Mouse (Mus musculus) liver, embryonic 13.5 days (tissue): ENCODE results near the gene Zbp1. TPM values are rescaled to one million over a fixed set of nuclear protein-coding genes. Genes with fewer than 3 reads are reported as not detected.

ENCODE experiments used
- ATAC-seq: fragments of 200-750 bp; cut with Nextera tagmentation; 2 replicates; pipeline ENCODE4 v1.8.0; 2017; ENCODE audit warnings: low read depth, mild to moderate bottlenecking, moderate number of reproducible peaks, moderate library complexity
- DNase-seq: peaks from one replicate; pipeline ENCODE4 v3.0.0; 2022
- H3K27ac ChIP-seq: fragments of 300-500 bp; sonication (generic); 2 replicates; pipeline ENCODE4 v1.5.1; 2015; ENCODE audit warnings: moderate library complexity, mild to moderate bottlenecking, inconsistent platforms
- H3K27me3 ChIP-seq: fragments of 300-500 bp; sonication (generic); 2 replicates; pipeline ENCODE4 v1.6.1; 2015; ENCODE audit warnings: mild to moderate bottlenecking, inconsistent platforms
- H3K36me3 ChIP-seq: fragments of 300-500 bp; sonication (generic); 2 replicates; pipeline ENCODE4 v1.6.1; 2015; ENCODE audit warnings: mild to moderate bottlenecking, inconsistent platforms
- H3K4me1 ChIP-seq: fragments of 300-500 bp; sonication (generic); replicated peaks from 2 replicates; pipeline ENCODE4 v1.6.1; 2015; ENCODE audit warnings: inconsistent platforms
- H3K4me2 ChIP-seq: fragments of 300-500 bp; sonication (generic); 2 replicates; pipeline ENCODE4 v1.6.1; 2015; ENCODE audit warnings: inconsistent platforms, mild to moderate bottlenecking, moderate library complexity
- H3K4me3 ChIP-seq: fragments of 300-500 bp; sonication (generic); replicated peaks from 2 replicates; pipeline ENCODE4 v1.5.1; 2015; ENCODE audit warnings: mild to moderate bottlenecking, inconsistent platforms
- H3K9ac ChIP-seq: fragments of 300-500 bp; sonication (generic); 2 replicates; pipeline ENCODE4 v1.6.1; 2015; ENCODE audit warnings: mild to moderate bottlenecking, inconsistent platforms
- H3K9me3 ChIP-seq: fragments of 300-500 bp; sonication (generic); replicated peaks from 2 replicates; pipeline ENCODE4 v1.6.1; 2016; ENCODE audit warnings: inconsistent platforms
- WGBS: fragments of 180-500 bp; shearing (Covaris S2); methylation state at CpG from one replicate; pipeline ENCODE4 v1.1.7; 2015; ENCODE audit not compliant: insufficient replicate concordance; 5-methylcytosine and 5-hydroxymethylcytosine counted together
- polyA plus RNA-seq: library from polyadenylated mRNA; unstranded; fragments of >200 nt; fragmentation: Nextera tagmentation; extraction: Ambion mirVana; gene quantifications from 2 replicates; pipeline ENCODE4 v1.2.1, GENCODE M21; 2015

Gene Zbp1
- 0.73 and 0.87 TPM in 2 replicates for polyA plus RNA-seq

DNA sequence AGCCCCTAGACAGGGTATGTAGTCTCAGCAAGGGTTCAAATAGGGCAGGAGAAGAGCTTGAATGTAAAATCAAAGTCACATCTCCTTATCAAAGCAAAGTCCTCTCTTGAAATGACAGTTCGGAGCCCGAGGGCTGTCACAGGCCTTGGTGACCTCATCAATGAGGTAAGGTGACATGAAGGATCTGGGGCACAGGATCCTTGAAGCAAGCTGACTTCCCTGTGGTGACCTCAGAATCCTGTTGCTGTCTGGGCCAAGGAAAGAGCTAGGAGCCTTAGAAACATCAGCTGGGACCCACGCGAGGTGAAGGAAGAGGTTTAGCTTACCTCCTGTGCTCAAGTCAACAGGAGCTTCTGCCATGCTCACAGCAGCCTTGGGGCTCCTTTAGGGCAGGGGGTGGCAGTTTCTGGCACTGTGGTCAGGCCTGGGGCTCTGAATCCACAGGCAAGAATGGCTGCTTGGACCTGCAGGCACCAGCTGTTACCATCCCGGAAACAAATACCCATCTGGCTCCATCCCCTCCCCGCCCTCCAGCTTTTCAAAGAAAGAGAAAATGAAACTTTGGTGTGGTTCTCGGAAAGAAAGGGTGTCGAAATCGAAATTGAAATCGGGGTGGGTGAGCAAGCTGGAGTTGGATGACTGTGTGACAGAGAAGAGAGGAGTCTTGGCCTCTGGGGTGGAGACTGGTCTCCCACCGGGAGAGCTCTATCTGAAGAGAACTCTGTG, at the start of gene Zbp1:
TSS of gene Zbp1 (minus strand) at position 508 of the 726 bp plus-strand sequence.
- no peak within 1 kb of the TSS for H3K4me2 ChIP-seq
- ATAC-seq (no peak), DNase-seq (no peak)
- no peaks in the 10 kb centered on the region for H3K4me1 ChIP-seq
- H3K9me3 ChIP-seq, result no peaks in the 10 kb centered on the region
- 45% methylated on average over 11 of the region's 11 CpGs for WGBS
- H3K27me3 ChIP-seq, result no peaks in the 10 kb centered on the region
- no peak within 1 kb of the TSS for H3K27ac ChIP-seq
- no peak within 1 kb of the TSS for H3K9ac ChIP-seq
- no peaks in the 10 kb centered on the region for H3K36me3 ChIP-seq
- no peak within 1 kb of the TSS for H3K4me3 ChIP-seq

DNA sequence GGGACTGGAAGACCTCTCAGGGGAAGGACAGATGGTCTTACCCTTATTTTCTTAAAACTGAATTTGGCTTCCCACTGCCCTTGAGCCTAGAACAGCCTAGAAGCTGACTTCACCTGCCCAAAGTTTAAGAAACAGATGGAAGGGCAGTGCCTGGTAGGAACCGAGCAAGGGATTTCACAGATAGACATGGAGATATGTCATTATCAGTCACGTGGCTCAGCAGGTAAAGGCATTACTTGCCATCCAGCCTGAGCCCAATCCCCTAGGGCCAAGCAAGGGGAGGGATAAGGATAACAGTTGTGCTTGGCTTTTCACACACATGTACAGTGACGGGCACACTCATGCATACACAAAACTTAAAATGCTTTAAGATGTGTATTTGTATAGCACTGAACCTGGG, 48.8 kb upstream of the Zbp1 start:
- ATAC-seq, result no peak
- H3K4me2 ChIP-seq, result no peak overlapping the region
- WGBS, result 42% methylated on average over 3 of the region's 3 CpGs
- no peaks in the 10 kb centered on the region for H3K36me3 ChIP-seq
- peaks cover 54% of the 10 kb centered on the region for H3K27me3 ChIP-seq
- H3K9me3 ChIP-seq, result no peaks in the 10 kb centered on the region
- no peak overlapping the region for H3K4me3 ChIP-seq
- H3K4me1 ChIP-seq, result no peaks in the 10 kb centered on the region
- DNase-seq, result no peak
- no peak overlapping the region for H3K27ac ChIP-seq
- H3K9ac ChIP-seq, result no peak overlapping the region

DNA sequence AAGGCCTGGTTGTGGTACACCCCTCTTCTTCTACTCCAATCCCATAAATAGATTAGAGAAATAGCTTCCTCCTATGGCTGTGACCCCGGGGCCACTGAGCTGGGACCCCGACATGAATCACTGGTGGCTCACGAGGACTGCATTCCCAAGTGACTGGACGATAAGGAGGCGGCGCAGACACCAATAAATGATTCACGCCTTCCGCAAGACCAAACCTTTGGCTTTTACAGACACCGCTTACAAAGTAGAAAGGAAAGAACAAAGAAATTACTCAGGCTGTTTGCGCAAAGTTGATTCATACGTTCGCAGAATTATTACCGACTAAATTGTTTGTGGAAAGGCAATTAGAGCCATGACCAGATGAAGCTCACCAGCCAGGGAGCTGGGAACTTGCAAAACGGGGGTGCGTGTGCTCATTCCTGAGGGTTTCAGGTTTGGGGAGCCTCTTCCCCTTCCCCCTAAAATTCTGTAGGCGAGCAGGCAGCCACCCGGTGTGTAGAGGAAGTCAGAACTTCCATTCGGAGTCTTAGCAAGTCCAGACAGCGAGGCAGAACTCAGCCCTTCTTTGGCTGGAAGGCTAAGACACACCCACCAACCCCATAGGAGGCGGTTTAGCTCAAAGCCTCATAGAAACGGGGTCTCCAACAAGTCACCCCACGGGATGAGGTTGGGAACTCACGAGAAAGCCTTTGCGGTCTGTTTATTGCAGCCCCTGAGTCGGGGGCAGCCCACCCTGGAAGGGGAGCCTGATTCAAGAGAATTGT, 47.8 kb upstream of the Zbp1 start:
- ATAC-seq (no peak), DNase-seq (no peak)
- no peaks in the 10 kb centered on the region for H3K4me1 ChIP-seq
- H3K36me3 ChIP-seq, result no peaks in the 10 kb centered on the region
- no peaks in the 10 kb centered on the region for H3K9me3 ChIP-seq
- peaks cover 43% of the 10 kb centered on the region for H3K27me3 ChIP-seq
- H3K4me3 ChIP-seq, result no peak overlapping the region
- H3K4me2 ChIP-seq, result no peak overlapping the region
- H3K9ac ChIP-seq, result no peak overlapping the region
- 58% methylated on average over 25 of the region's 25 CpGs for WGBS
- H3K27ac ChIP-seq, result no peak overlapping the region

DNA sequence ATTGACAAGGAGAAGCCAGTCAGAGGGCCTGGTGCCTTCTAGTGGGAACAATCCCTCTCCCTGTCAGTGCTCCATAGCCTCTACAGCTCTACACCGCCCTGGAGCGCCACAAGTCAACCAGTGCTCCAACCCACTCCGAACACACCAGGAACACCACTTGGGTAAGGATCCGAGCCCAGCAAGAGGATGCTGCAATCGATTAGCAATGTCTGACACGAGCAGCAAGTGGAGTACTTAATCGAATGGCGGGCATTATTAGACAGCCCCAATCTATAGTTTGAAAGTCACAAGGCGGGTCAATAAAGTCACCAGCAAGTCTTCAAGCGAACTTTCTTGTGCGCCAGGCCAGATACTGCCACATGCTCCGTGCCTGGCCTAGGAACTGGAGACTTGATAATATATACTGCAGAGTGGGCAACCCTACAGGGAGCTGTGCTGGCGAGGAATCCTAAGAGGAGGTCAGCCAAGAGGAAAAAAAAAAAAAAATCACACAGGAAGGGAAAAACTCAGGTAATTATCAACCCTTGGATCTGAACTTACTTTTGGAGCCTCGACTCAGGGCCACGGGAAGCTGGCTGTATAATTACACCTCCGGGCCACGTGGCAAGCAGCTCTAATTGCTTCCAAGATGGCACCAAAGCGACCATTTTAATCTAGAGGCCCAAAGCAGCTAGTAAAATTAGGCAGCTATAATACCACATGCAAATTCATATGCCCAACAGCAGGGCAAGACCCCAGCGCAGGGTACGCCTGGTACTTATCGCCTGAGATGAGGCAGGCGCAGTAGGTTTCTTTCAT, 46.9 kb upstream of the Zbp1 start:
- Histone ChIP-seq H3K9me3 (no peaks in the 10 kb centered on the region), H3K27ac (no peak overlapping the region), H3K27me3 (peaks cover 35% of the 10 kb centered on the region), H3K9ac (no peak overlapping the region), H3K4me1 (no peaks in the 10 kb centered on the region), H3K4me3 (no peak overlapping the region), H3K4me2 (no peak overlapping the region), H3K36me3 (no peaks in the 10 kb centered on the region)
- ATAC-seq, result no peak
- DNase-seq, result no peak
- 75% methylated on average over 22 of the region's 22 CpGs for WGBS

DNA sequence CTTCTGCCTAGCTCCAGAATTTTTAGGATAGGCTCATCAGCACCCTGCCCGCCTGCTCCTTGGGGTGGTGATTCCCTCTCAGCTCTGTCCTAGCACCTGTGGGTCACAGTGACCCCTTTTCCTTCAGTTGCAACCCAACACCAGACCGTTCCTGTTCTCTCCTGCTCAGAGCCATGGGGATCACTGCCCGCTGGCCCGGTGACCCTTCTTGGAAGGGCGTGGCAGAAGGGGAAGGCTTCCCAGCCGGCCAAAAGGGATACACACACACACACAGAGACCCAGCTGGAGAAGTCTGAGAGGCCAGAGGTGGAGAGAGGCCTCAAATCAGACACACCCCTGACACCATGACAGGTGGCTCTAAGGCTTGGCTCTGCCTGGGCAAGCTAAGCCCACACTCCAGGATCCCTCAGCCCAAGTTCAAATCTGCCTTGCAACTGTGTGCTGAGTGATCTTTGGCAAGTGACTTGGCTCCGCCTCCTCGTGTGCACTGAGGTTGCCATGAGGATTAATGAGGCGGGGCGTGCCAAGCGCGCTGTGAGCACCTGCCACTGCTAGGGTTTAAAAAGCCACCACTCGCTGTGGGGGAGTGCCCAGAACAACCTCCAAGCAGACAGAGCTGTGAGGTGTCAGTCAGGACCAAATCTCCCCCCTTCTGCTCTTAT, 45.9 kb upstream of the Zbp1 start:
- H3K4me2 ChIP-seq, result no peak overlapping the region
- ATAC-seq (no peak), DNase-seq (no peak)
- no peaks in the 10 kb centered on the region for H3K9me3 ChIP-seq
- H3K4me3 ChIP-seq, result no peak overlapping the region
- H3K27me3 ChIP-seq, result peaks cover 24% of the 10 kb centered on the region
- no peaks in the 10 kb centered on the region for H3K4me1 ChIP-seq
- no peak overlapping the region for H3K9ac ChIP-seq
- H3K36me3 ChIP-seq, result no peaks in the 10 kb centered on the region
- WGBS, result 48% methylated on average over 13 of the region's 13 CpGs
- no peak overlapping the region for H3K27ac ChIP-seq

DNA sequence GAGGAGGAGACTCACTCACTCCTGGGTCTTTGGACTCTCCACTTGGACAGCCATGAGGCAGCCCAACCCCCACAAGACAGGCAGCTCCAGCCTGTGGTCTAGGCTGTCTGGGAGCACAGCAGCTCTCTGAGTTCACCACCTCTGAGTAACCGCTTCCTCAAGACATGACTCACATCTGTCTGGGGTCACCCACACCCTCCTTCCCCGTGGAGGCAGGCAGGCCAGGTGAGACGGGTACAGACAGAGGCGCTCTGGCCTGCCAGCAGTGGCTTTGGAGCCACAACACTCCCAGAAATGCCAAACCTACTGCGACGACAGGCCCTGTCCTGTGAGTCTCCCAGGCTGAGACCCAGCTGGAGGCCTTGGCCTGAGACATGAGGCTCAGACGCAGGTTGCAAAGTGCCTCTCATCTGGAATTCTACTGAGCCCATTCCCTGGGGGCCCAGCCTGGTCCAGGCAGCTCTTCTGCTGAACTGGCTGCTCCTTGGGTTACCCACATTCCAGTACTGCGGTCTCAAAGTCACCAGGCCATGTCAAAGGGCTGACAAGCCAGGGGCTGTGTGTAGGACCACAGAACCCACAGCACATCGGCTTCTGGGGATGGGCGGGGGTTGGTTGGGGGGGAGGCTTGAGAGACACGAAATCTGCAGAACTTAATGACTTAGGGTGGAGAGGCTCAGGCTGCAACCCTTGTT, 45.1 kb upstream of the Zbp1 start:
- Histone ChIP-seq H3K9me3 (no peaks in the 10 kb centered on the region), H3K4me1 (no peaks in the 10 kb centered on the region), H3K9ac (no peak overlapping the region), H3K36me3 (no peaks in the 10 kb centered on the region), H3K27me3 (peaks cover 23% of the 10 kb centered on the region; the same call in 1 of the 2 replicates), H3K4me2 (no peak overlapping the region), H3K27ac (no peak overlapping the region), H3K4me3 (no peak overlapping the region)
- no peak for ATAC-seq
- no peak for DNase-seq
- 28% methylated on average over 11 of the region's 11 CpGs for WGBS

DNA sequence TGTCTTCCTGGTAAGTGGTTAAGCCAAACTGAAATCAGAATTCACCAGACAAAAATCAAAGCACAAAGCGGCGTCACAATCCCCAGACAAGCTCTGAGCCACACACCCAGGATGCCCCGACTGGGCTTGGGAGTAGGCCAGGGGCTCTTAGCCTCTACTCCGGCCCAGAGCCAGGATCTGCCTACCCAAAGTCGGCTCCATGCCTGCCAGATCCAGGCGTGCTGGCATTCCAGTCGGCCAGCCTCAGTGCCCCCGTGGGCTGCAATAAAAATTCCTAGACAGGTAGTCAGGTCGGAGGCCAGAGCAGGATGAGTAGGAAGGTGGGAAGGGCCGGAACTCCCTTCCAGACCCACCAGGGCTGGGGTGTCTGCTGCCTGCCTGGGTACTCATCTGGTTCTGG, 42.8 kb upstream of the Zbp1 start:
- Histone ChIP-seq H3K27me3 (peaks cover 13% of the 10 kb centered on the region; the same call in 1 of the 2 replicates), H3K9me3 (no peaks in the 10 kb centered on the region), H3K4me2 (no peak overlapping the region), H3K4me3 (no peak overlapping the region), H3K36me3 (no peaks in the 10 kb centered on the region), H3K4me1 (no peaks in the 10 kb centered on the region), H3K27ac (no peak overlapping the region), H3K9ac (no peak overlapping the region)
- 67% methylated on average over 10 of the region's 10 CpGs for WGBS
- no peak for DNase-seq
- ATAC-seq, result no peak

DNA sequence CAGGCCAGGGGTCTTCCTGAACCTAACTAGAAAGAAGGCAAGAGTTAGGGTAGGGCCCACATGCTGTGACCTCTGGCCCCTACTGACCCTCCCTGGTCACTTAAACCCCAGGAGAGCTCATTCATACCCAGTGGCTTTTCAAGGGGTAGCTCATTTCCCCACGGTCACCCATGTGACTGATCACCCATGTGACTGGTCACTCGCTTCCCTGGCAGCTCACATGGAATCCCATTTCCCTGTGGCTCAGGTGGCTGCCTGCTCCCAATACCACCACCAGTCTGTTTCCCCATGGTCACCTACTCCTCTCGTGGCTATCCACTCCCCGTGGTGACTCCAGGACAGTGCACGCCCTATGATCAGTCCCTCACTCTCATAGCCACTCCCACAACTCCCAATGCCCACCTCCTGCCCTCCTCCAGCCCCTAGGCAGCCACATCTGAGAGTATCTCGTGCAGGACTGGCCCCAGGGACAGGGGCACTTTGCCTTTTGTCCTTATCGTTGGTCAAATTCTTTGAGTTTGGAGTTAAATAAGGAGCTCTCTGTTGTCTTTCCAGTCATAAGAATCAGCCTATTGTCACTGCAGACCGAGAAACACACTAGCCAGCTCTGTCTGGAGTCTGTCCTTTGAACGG, 39.9 kb upstream of the Zbp1 start:
- 46% methylated on average over 9 of the region's 9 CpGs for WGBS
- H3K4me1 ChIP-seq, result no peaks in the 10 kb centered on the region
- no peaks in the 10 kb centered on the region for H3K36me3 ChIP-seq
- H3K9me3 ChIP-seq, result no peaks in the 10 kb centered on the region
- no peaks in the 10 kb centered on the region for H3K27me3 ChIP-seq
- no peak for ATAC-seq
- H3K4me2 ChIP-seq, result no peak overlapping the region
- H3K4me3 ChIP-seq, result no peak overlapping the region
- no peak overlapping the region for H3K9ac ChIP-seq
- no peak for DNase-seq
- H3K27ac ChIP-seq, result no peak overlapping the region

DNA sequence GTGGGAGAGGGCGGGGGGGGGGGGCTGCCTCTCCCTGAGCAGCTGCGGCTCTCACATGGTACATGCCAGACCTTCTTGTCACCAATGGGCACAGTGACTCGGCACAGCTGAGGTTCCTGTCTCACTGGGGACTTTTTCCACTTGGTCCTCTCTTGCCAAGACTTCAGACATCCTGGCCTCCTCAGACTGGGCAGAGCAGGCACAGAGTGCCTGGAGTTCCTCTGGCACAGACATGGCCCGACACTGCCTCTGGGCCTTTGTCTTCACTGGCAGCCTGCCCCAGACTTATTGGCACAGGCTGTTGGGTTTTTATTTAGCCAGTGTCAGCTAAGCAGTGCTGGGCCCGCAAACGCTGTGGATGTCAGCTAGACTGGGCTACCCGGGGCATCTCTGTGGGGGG, 38.9 kb upstream of the Zbp1 start:
- DNase-seq, result no peak
- Histone ChIP-seq H3K36me3 (no peaks in the 10 kb centered on the region), H3K27me3 (no peaks in the 10 kb centered on the region), H3K27ac (no peak overlapping the region), H3K9me3 (no peaks in the 10 kb centered on the region), H3K4me3 (no peak overlapping the region), H3K4me1 (no peaks in the 10 kb centered on the region), H3K4me2 (no peak overlapping the region), H3K9ac (no peak overlapping the region)
- whole genome bisulfite sequencing, result 43% methylated on average over 7 of the region's 7 CpGs
- no peak for ATAC-seq

DNA sequence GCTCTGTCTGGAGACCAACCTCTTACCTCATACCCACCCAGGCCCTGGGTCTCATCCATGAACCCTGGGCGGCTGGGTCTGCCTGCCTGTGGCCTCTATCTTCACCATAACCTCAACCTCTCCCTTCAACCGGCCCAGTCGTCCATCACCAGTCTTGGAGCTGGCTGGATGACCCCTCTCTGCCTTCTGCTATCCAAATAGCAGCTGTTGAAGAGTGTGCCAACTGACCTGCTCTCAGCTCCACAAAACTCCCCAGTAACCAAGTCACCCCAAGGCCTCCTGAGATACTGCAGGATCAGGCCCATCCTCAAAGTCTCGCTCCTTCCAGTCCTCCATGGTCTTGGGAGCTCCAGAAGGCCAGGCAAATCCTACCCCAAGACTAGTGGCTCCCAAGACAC, 37.8 kb upstream of the Zbp1 start:
- Histone ChIP-seq H3K9me3 (no peaks in the 10 kb centered on the region), H3K9ac (no peak overlapping the region), H3K27me3 (no peaks in the 10 kb centered on the region), H3K4me1 (no peaks in the 10 kb centered on the region), H3K36me3 (no peaks in the 10 kb centered on the region), H3K4me3 (no peak overlapping the region), H3K4me2 (no peak overlapping the region), H3K27ac (no peak overlapping the region)
- DNase-seq, result no peak
- WGBS, result 37% methylated on average over 4 of the region's 4 CpGs
- no peak for ATAC-seq
